Mouse (Mus musculus) CH12.LX (cell line): ENCODE measurements at regions not wholly inside any gene's neighbourhood (a gene's known extent, or its start where the extent isn't known, plus 50 kb on each side); places are given as distances from the start of the nearest gene placed in this dataset.
"Not testable (repeated sequence)": the region's sequence is repeated elsewhere in the genome, so short reads cannot be mapped to it uniquely, and the experiment has no call there.

Experiments
- CHD1 ChIP-seq: IDR thresholded peaks from 2 replicates; pipeline ENCODE4 v1.6.1; 2012; ENCODE audit warnings: low read depth, low read length, improper control_type of control experiment, inconsistent platforms
- CTCF ChIP-seq, 2 experiments: IDR thresholded peaks in 1 of 2; conservative IDR thresholded peaks in 1 of 2; 2 replicates each; pipeline ENCODE4 v1.5.1; 2011 to 2012; ENCODE audit warnings: low read depth in 2 of 2, low read length in 2 of 2, improper control_type of control experiment in 1 of 2, inconsistent platforms in 1 of 2, mild to moderate bottlenecking in 1 of 2, moderate library complexity in 1 of 2
- EP300 ChIP-seq: IDR thresholded peaks from 2 replicates; pipeline ENCODE4 v1.6.1; 2011; ENCODE audit warnings: low read length, improper control_type of control experiment
- MAFK ChIP-seq: IDR thresholded peaks from 2 replicates; pipeline ENCODE4 v1.6.1; 2011; ENCODE audit warnings: low read length, improper control_type of control experiment; ENCODE audit not compliant: insufficient replicate concordance
- POLR2A ChIP-seq: IDR thresholded peaks from 2 replicates; pipeline ENCODE4 v1.6.1; 2011; ENCODE audit warnings: low read depth, mild to moderate bottlenecking, improper control_type of control experiment, low read length
- SMC3 ChIP-seq: IDR thresholded peaks from 2 replicates; pipeline ENCODE4 v1.6.1; 2011; ENCODE audit warnings: low read depth, low read length, improper control_type of control experiment
- TCF12 ChIP-seq: IDR thresholded peaks from 2 replicates; pipeline ENCODE4 v1.6.1; 2014; ENCODE audit warnings: low read depth, mild to moderate bottlenecking, inconsistent platforms, low read length, improper control_type of control experiment
- UBTF ChIP-seq: IDR thresholded peaks from 2 replicates; pipeline ENCODE4 v1.6.1; 2012; ENCODE audit warnings: low read depth, mild to moderate bottlenecking, inconsistent platforms, low read length, improper control_type of control experiment, moderate library complexity
- USF1 ChIP-seq: IDR thresholded peaks from 2 replicates; pipeline ENCODE4 v1.6.1; 2014; ENCODE audit warnings: low read depth, mild to moderate bottlenecking, inconsistent platforms, low read length, improper control_type of control experiment
- USF2 ChIP-seq: conservative IDR thresholded peaks from 2 replicates; pipeline ENCODE4 v1.6.1; 2011; ENCODE audit warnings: low read depth, low read length, improper control_type of control experiment

DNA sequence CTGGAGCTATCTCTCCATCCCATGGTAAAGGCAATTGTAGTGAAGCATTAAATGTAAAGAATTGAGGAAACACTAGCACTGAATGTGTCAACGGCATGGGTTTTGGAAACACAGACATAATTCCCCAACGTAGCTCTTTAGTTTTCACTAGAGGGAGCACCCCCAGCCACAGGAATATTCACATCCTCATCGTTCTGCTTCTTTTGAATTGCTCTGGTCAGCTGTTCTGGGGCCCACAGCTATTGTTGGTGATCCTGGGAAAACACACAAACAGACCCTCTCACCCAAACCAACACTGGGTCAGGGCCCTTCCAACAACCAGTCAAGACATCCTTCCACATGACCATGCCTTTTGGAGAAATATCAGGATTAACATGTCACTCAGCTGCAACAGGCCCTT lies 119.7 kb downstream of the Impg2 start:
- not testable (repeated sequence) for TF ChIP-seq CTCF (conservative IDR thresholded peaks at IDR 0.05 in 1 of 2, IDR thresholded peaks at IDR 0.05 in 1 of 2; ENCODE audit: low read depth in 2 of 2, low read length in 2 of 2); USF1; TCF12; UBTF; POLR2A; MAFK; EP300; CHD1; USF2; SMC3
